Mouse (Mus musculus) testis, adult 2 months (tissue): ENCODE measurements around the gene Sarnp. TPM values are rescaled to one million over a fixed set of nuclear protein-coding genes. Genes with fewer than 3 reads are reported as not detected.

Source experiments
- H3K27ac ChIP-seq: fragments of 200-500 bp; 2 replicates; pipeline ENCODE4 v1.5.1; 2012; ENCODE audit warnings: low read depth, low read length; ENCODE audit not compliant: control insufficient read depth, insufficient read depth
- H3K27me3 ChIP-seq: fragments of 200-500 bp; 2 replicates; pipeline ENCODE4 v1.6.1; 2012; ENCODE audit warnings: mild to moderate bottlenecking, low read length, moderate library complexity; ENCODE audit not compliant: control insufficient read depth, insufficient read depth
- H3K36me3 ChIP-seq: fragments of 200-500 bp; 2 replicates; pipeline ENCODE4 v1.6.1; 2012; ENCODE audit warnings: mild to moderate bottlenecking, low read length; ENCODE audit not compliant: control insufficient read depth, insufficient read depth
- H3K4me1 ChIP-seq: fragments of 200-500 bp; 2 replicates; pipeline ENCODE4 v1.6.1; 2012; ENCODE audit warnings: low read length; ENCODE audit not compliant: control insufficient read depth, insufficient read depth
- H3K4me3 ChIP-seq: fragments of 200-500 bp; 2 replicates; pipeline ENCODE4 v1.5.1; 2012; ENCODE audit warnings: low read depth, mild to moderate bottlenecking, low read length, moderate library complexity, mixed read lengths; ENCODE audit not compliant: control insufficient read depth
- CTCF ChIP-seq: fragments of 200-500 bp; IDR thresholded peaks from 2 replicates; pipeline ENCODE4 v1.5.1; 2012; ENCODE audit warnings: low read depth, mild to moderate bottlenecking, inconsistent platforms, low read length, moderate library complexity; ENCODE audit not compliant: control insufficient read depth, insufficient read depth, insufficient replicate concordance
- POLR2A ChIP-seq: fragments of 200-500 bp; IDR thresholded peaks from 2 replicates; pipeline ENCODE4 v1.6.1; 2012; ENCODE audit warnings: low read depth, mild to moderate bottlenecking, inconsistent platforms, low read length, moderate library complexity; ENCODE audit not compliant: control insufficient read depth
- polyA plus RNA-seq: library from polyadenylated mRNA; depleted of rRNA; stranded (reverse); fragments of >200 nt; gene quantifications from 2 replicates; pipeline ENCODE4 v1.2.3, GENCODE M21; 2012; rRNA removed

Sarnp gene
- polyA plus RNA-seq, 1 experiment: 13.2 TPM

- Histone ChIP-seq H3K4me1 (peaks cover 14% of the 10 kb centered on the region), H3K4me3 (peak within 1 kb of the TSS; percentile 92), H3K36me3 (no peaks in the 10 kb centered on the region), H3K27me3 (no peaks in the 10 kb centered on the region), H3K27ac (peak within 1 kb of the TSS; percentile 77)
- TF ChIP-seq CTCF: no peak
- no peak for TF ChIP-seq POLR2A
These were observed 106.8 kb downstream of the Sarnp start, which contains the start of gene Bloc1s1 for GRCm38 (mm10) chr10:128923935-128924334. TSS of gene Bloc1s1 (minus strand) at chr10:128924035.

Other genes starting within 250 kb of the Sarnp start
- gene Erbb3, start 227.7 kb upstream of the Sarnp start, polyA plus RNA-seq: 0.77 and 2.1 TPM in 2 replicates
- gene Rps26, start 190.6 kb upstream of the Sarnp start, polyA plus RNA-seq: 296 and 407 TPM in 2 replicates
- gene Ikzf4, start 171.3 kb upstream of the Sarnp start, polyA plus RNA-seq: 0.84 and 1.2 TPM in 2 replicates
- 7.0 and 9.7 TPM in 2 replicates for gene Suox, start 143.3 kb upstream of the Sarnp start, polyA plus RNA-seq
- 27.6 and 31.1 TPM in 2 replicates for gene Rab5b, start 121.1 kb upstream of the Sarnp start, polyA plus RNA-seq
- 24.6 and 27.7 TPM in 2 replicates for gene Pmel, start 113.1 kb upstream of the Sarnp start, polyA plus RNA-seq
- gene Cdk2, start 112.3 kb upstream of the Sarnp start, polyA plus RNA-seq: 53.1 and 61.0 TPM in 2 replicates
- 124 TPM in 2 replicates for gene Dgka, start 72.5 kb upstream of the Sarnp start, polyA plus RNA-seq
- gene Pym1, start 69.4 kb upstream of the Sarnp start, polyA plus RNA-seq: 19.5 TPM in 2 replicates
- 1.3 and 1.6 TPM in 2 replicates for gene Mmp19, start 26.4 kb upstream of the Sarnp start, polyA plus RNA-seq
- gene Dnajc14, start 13.3 kb upstream of the Sarnp start, polyA plus RNA-seq: 8.9 and 10.4 TPM in 2 replicates
- 7.7 and 8.2 TPM in 2 replicates for gene Tmem198b, start 13.0 kb upstream of the Sarnp start, polyA plus RNA-seq
- 77.4 and 91.8 TPM in 2 replicates for gene Ormdl2, start 4.3 kb downstream of the Sarnp start, polyA plus RNA-seq
- 0.82 and 0.93 TPM in 2 replicates for gene Gdf11, start 74.4 kb downstream of the Sarnp start, polyA plus RNA-seq
- 28.8 and 30.9 TPM in 2 replicates for gene Cd63, start 83.7 kb downstream of the Sarnp start, polyA plus RNA-seq
- gene Rdh5, start 105.6 kb downstream of the Sarnp start, polyA plus RNA-seq: 7.5 and 8.9 TPM in 2 replicates
- gene Bloc1s1, start 106.7 kb downstream of the Sarnp start, polyA plus RNA-seq: 97.9 and 108 TPM in 2 replicates
- gene Itga7, start 116.5 kb downstream of the Sarnp start, polyA plus RNA-seq: 19.0 and 19.1 TPM in 2 replicates
- gene Mettl7b, start 143.7 kb downstream of the Sarnp start, polyA plus RNA-seq: 1.3 and 1.6 TPM in 2 replicates
- gene Olfr9, start 172.1 kb downstream of the Sarnp start, polyA plus RNA-seq: not detected in 2 replicates
- gene Olfr763, start 193.5 kb downstream of the Sarnp start, polyA plus RNA-seq: not detected in 2 replicates
- gene Olfr764-ps1, start 222.6 kb downstream of the Sarnp start, polyA plus RNA-seq: 0.04 TPM in 1 of 2 replicates, not detected in the other
- gene Olfr765, start 232.7 kb downstream of the Sarnp start, polyA plus RNA-seq: not detected in 2 replicates